Mouse (Mus musculus): ENCODE measurements around the gene Gars.

The Gars gene

DNA sequence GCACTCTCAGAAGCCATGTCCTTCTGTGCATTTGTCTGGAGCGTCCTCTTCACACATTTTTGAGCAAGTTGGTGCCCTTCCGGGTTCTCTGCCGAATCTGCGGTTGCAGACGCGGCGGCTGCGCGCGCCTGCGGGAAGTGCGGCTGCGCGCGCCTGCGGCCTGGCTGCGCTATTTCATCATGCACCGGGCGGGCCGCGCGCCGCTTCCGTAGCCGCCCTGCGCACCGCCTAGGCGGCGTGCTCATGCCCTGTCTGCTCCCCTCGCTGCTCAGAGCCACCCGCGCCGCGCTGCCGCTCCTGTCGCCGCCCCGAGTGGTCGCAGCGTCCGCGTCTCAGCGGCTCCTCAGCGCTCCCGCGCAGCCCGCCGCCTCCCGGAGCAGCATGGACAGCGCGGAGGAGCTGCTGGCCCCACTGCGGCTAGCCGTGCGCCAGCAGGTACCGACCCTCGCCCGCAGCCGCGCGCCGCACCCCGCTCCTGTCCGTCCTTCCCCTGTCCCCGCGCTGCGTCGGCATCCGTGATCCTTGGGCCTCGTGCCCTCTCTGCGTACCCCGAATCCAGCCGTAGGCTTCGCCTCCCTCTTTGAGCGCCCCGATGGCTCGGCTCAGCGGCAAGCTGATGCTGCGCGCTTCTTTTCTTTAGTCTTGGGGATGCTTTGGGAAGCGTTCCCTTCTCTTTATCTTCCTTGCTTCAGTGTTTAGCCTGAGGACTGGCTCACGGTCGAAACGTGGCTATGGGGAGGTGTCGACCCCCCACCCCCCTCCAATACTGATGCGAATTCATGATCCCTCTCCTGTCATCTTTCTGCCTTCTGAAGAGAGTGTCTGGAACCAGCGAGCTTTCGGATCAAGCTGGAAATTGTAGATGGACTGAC, at the start of gene Gars:
Gene Gars, plus strand, starts transcription at position 209 of the 872 bp plus-strand sequence.
- peak; percentile 82 to 94 for DNase-seq

DNA sequence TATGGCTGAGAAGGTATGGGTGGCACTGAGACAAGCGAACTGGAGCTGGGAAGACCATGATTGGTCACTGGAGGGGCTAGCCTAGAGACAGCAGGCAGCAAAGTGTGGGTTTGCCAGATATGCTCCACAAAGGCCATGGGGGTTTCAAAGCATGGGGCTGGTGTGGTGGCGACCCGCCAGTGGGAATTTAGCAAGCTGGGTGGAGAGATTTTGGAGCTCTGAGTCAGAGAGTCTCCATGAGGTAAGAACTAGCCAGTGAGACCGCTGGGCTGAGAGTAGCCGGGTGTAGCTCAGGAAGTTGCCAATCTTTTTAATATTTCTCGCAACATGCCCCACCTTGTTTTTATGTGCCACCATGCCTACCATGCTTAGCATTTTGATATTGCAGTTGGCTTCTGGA, 49.7 kb upstream of the Gars start:
- DNase-seq = no peak

DNA sequence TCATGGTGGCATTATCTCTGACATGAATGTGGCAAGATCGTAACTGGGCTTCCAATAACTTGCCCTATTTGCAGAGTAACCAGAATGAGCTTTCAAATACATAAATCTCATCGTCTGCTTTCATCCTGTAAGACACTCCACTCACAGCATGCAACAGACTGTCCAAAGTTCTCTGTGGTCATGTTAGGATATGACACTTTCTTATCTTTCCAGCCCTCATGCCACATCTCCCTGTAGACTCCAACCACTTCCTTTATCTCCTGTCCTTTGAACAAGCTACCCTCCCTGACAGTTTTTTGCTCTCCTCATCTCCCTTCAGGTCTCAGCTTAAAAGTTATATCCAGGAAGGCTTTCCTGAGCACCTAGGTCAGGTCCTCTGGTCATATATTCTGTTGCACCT, 46.6 kb upstream of the Gars start:
- no peak for DNase-seq

DNA sequence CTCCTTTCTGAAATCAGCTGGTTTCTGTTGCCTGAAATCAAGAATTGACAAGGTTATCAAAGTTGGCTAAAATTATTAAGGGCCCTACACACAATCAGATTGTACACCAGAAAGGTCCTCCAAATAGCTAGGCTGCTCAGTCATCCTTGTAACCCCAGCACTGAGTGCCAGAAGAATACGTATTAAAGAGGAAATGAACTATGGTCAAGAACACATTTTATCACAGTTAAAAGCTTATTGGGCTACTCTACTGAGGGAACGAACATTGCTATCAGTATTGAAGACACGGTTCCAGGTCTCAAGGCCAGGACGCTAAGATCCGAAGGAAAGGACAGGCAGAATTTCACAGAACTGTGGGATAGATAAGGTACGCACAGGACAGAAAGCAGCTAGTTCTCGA, 45.7 kb upstream of the Gars start:
- DNase-seq = no peak

DNA sequence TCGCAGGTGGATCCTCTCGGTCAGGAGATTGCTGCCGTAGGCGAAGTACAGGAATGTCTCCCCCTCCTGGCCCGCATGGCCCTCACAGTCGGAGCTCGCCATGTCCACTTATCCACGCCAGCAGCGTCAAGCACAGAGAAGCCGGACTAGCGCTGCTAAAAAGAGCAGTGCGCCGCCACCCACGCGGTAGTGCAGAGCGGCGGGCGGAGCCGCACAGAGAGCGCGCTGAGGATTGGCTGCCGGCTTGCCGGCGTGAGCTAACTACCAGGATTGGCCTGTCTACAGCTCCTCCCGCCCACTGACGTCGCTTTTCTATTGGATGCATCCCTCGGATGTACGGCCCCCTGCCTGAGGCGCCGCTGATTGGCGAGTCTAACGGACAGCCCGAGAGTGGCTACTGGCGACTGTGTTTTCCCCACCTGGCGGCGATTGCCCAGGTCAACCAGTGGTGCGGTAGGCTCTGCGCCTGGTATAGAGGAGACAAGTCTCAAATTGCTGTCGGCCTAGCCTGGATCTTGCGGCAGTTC, 45.0 kb upstream of the Gars start, which contains the start of gene Ggct:
Gene Ggct, minus strand, starts transcription at position 217 of the 527 bp plus-strand sequence.
- peak; percentile 96 to 99 for DNase-seq

DNA sequence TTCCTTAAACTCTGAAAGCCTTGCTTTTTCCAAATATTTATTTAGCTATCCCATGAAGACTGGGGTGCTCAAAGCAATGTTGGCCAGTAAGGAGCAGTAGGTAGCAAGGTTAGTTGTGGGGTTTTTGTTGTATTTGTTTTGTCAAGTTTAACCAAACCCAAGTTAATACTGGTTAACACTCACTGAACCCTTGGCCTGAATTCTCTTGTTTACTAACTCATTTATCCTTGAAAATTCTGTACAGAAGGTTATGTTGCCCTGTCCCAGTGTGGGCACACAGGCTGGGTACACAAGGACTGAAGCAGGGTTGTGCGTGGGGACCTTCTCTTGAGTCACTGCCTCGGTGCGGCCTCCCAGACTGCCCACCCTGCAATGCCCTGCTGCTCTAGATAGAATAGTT, 41.4 kb upstream of the Gars start:
- DNase-seq = no peak

DNA sequence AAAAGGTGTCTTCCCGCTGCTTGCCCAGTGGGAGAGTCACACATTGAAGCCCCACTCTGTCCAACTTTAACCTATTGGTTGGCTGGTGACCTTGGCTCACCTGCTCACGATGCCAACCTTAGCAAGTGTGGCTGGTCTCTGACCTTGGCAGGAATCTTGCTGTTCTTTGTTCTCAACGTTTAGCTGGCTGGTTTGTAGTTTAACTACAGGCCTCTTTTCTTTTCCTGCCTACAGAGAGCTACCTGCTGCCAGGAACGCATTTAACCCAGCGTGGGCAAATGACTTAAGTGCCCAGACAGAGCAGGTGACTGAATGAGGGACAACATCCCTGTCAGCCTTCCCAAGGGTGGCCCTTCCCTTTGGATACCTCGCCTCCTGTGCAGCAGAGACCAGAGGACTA, 40.1 kb upstream of the Gars start:
- no peak for DNase-seq

DNA sequence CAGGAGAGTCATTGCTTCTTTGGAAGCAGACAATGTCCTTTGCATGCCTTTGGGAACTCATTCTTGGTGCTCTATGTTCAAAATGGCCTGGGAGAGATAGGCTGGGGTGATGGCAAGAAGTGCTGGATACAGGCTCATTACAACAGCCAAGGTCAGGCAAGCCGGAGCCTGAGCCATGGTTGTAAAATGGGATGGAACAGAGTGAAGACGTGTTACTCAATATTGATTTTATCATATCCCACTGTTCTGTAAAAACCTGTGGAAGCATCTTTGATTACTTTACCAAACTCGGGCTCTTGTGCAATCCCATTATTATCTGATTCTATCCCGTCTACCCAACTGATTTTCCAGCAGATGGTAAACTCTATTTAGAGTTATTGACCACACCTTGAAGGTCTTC, 36.5 kb upstream of the Gars start:
- DNase-seq = no peak

DNA sequence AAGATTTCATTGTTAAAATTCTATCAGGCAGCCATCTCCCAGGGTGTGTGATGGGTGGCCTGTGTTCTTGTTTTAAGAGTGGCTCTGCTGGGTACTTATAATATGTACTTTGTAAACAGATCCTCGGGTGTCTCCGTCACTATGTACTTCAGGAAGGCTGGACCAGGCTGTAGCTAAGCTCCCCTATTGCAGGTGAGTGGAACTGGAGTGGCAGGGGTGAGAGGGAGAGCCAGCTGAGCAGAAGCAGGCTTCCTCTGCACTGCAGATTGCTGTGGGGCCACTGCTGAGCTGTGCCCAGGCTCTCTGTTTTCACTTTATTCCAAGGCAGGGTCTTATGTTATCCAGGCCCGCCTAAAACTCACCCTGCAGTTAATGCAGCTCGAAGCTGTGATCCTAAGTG, 35.4 kb upstream of the Gars start:
- DNase-seq = no peak

DNA sequence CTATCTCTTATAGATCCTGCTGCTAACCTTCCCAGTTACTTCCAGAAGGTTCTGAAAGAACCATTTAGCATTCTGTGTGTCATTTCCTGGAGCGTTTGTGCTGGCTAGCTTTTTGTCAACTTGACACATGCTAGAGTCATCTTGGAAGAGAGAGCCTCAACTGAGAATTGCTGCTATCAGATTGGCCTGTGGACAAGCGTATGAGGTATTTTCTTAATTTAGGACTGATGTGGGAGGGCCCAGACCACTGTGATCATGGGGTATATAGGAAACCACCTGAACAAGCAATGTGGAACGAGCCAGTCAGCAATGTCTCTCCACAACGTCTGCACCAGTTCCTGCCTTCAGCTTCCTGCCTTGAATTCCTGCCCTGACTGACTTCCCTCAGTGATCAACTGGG, 34.2 kb upstream of the Gars start:
- no peak for DNase-seq

DNA sequence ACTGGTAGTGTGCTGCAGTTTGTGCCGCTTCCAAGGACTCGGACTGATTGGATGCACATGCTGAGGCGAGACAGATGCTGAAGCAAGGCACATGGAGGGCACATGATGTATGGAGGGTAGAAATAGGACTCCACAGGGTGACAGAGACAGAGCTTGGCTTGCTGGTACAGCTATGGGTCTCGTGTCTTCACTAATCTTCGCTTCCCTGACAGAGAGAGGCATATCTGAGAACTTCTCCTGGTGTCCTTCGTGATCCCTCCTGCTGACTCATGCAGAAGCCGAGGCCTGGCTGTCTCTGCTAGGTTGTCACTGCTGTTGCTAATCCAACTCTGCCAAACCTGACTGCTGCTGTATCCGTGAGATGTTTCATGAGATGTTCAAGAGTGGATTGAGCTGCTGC, 29.4 kb upstream of the Gars start:
- DNase-seq = no peak

DNA sequence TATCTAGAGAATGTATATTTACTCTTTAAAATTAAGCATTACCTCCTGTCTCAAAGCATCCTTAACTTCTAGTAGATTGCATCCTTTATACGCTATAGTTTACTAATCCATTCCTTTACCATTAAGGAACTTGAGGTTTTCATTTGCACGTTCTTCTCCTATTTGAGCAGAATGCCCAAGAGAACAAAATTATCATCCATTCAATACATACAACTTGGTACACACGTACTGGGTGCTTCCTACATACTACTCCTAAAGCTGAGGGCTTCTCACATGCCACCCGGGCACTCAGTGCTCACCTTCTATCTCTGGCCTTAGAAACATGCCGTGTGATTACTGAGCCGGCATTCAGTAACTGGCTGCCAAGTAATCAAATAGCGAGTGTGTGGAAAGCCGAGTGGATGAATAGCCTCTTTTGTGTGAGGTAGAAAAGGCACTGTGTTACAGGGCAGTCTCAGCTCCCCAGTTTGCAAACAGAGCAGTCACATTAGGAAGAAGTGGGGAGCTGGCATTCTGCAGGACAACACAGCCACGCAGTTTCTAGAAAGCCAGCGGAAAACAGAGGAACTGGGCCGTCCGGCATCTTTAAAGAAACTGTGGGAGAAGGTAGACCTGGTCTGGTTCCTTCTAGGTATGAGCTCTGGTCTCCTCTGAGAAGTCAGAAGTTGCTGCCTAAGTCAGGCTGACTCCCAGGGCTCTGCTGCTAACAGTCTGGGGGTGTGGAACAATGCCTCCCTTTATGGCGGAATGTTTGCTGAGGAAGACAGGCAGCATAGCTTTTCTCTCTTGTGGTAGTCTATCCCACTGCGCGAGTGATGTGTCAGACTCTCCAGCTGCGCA, 28.2 kb upstream of the Gars start:
- DNase-seq = no peak

DNA sequence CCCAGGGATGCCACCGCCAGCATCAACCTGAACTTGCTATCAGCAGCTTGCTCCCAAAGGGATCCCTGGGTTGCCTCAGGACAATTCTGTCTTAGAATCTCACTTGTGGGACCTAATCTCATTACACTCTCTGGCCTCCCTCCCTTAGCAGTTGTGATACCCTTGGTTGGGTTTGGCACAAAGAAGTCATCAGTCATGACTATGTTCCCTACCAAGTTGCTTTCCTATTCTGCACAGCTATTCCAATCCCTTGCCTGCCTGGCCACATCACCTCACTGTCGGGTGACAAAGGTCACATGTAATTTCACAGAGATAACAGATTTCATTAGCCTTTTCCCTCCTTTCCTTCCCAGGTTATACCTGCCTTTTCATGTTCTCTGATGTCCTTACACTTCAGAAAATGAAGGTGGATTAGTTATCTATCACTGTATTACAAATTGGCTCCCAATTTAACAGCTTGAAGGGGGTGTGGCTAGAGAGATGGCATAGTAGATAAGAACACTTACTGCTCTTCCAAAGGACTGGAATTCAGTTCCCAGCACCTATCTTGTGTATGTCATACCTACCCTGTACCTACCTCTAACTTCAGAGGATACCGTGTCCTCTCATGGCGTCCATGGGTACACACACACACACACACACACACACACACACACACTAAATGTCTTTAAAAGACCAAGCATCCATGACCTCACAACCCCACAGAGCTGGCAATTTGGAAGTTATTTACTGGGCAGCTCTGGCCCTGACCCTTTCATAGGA, 27.3 kb upstream of the Gars start:
- DNase-seq = no peak

DNA sequence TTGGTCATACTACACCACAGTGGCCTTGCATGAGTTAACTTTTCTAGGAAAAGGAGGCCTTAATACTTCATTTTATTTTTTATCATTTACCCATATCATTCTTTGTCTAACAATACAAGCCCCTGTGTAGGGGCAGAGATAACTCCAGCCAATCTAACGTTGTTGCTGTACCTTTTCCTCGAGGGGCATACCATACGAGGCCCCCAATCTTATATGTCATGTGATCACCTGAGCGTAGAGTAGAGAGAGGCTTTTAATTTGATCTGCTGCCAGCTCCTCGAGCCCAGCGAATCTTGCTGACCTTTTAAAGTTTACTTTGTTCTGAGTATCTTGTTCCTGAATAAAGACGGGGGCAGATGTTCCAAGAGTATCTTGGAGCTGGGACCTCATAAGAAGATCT, 25.3 kb upstream of the Gars start:
- no peak for DNase-seq

DNA sequence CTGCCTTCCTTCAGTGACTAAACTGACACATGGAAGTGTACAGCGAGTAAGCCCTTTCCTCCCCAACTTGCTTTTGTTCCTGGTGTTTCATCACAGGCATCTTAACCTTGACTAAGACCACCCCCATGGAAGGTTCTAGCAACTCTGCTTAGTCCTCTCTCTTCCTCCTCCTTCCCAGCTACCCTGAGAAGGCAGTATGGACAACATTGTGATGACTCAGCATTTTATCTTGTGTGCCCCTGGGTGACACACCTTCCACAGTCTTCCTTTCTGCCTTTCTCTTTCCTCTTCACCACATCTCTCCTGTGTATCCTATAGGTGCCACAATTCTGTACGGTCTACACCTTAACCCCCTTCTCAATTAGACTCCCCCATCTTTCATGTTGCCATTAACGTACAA, 23.6 kb upstream of the Gars start:
- DNase-seq = no peak

DNA sequence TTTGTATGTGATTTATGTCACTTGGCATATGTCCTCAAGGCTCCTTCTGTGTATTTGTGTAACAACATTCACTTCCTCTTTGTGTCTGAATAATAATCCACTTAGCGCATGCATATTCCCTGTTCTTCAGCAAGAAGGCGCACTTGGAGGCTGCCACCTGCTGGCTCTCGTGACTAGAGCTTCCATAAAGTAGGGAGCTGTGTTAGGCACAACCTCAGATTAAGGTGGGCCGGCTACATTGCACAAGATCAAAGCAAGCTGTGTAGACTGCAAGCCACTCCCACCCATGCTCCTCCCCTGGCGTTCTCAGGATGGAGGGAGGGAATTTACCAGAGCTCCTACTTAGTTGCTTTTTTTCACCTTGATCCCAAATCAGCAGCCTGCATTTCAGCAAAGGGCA, 21.6 kb upstream of the Gars start:
- DNase-seq = peak in 1 of 2 experiments; percentile 20

DNA sequence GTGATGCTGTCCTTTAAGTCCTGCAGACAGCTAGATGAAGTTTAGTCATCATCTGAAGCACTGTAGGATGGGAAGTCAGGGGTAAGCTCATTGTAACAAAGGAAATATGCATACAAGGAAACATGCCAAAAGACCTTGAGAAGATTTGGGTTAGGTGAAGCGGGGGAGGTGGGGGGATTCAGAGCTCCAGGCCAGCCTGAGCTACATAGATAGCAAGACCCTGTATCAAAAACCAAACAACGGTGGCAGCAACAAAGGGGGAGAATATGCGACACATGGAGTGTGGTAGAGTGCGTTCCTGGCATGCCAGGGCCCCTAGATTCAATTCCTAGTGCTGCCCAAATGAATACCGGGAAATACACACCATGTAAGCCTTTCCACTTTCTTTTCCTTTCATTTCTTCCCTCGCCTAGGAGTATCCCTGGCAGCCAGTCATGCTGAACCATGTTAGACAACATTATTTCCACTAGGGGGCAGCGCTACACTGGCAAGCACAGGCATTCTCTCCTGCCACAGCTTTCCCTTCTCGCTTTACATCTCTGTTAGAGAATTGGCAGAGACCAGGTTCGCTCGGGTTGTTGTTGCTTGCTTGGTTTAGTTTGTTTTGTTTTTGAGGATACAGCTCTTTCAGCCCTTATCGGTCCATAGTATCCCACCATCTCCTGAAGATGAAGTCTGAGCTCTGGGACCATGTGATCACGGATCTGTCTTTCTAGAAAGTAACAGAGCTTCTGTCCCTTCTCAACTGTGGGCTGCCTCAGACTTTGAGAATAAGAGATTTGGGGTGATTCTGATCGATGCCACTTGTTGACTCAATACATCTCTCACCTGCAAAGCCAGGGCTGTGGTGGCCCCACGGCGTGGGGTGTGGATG, 20.9 kb upstream of the Gars start:
- DNase-seq = peak; percentile 65 to 70

DNA sequence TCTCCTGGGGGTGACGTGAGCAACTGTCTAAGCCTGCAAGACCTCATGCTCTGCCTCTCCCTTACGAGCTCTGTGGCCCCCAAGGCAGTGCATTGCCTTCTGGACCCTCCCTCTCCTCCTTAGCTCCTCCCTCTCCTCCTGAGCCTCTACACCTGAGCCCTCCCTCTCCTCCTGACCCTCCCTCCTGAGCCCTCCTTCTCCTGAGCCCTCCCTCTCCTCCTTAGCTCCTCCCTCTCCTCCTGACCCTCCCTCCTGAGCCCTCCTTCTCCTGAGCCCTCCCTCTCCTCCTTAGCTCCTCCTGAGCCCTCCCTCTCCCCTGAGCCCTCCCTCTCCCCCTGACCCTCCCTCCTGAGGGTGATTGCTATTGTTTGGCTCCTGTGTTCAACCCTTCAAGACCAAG, 19.4 kb upstream of the Gars start:
- DNase-seq = no peak

DNA sequence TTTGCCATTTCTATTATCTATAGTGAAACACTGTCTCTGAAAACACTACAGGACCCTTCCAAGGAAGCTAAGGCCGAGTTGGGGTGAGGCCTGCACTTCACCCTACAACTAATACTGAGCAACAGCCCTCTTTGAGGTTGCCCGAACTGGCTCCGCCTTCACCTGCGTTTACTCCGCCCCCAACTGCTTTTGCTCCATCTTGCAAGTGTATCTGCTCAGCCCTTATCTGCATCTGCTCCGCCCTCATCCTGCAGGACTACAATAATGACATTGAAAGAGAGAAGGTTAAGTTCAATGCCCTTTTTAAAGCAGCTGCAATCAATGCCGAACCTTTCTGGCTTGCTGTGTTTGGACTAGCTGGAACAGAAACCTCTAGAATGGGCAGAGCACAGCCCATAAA, 16.0 kb upstream of the Gars start:
- no peak for DNase-seq

DNA sequence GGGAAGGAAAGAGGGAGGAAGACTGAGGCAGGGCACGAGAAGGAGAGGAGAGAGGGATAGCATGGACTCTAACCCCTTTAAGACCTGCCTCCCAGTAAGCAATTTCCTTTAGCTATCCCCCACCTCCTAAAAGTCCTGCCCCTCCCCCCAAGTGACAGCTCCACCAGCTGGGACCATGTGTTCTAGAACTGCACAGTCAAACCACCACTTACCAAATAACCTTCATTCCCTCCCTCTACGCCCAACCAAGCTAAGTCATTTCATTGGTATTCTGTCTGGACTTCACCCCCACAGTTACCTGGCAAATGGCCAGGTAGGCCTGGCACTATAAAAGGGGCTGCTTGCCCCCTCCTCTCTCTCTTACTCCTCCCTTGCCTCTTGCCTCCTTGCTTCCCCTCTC, 10.2 kb upstream of the Gars start:
- DNase-seq = no peak

DNA sequence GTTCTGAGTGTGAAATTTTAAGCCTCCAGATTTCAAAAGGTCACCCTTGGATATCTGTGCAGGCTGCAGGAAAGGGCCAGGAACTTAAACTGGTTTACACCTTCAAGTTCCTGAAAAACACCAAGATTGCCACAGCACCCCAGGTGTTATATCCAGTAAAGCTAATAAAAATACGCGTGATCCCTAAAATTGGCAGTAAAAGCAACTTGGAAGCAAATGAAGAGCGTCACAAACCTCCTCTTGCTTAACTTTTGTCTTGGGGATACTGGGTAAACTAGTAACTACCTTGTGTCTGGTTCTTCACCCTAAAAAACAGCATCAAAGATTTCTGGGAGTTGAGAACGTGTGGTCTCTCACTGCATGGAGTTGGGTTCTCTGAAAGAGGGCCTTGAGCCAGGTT, 1.1 kb upstream of the Gars start:
- DNase-seq = no peak

Measured in cerebellum, adult 18-20 months (tissue).